Mouse (Mus musculus): ENCODE results near the gene Nfib. TPM values are rescaled to one million over a fixed set of nuclear protein-coding genes. Genes with fewer than 3 reads are reported as not detected.

Nfib gene
- total and polyA plus RNA-seq, 3 experiments: not detected

- H3K9me3 ChIP-seq (replicated peaks; ENCODE audit: insufficient read depth, low read length): no peaks in the 10 kb centered on the region
- H3K4me3 ChIP-seq (ENCODE audit: control insufficient read depth in 1 of 2, insufficient read depth in 1 of 2, low read depth in 2 of 2, low read length in 2 of 2): no peak overlapping the region
- H3K36me3 ChIP-seq (ENCODE audit: control insufficient read depth in 1 of 2, insufficient read depth in 2 of 2, low read length in 2 of 2): no peaks in the 10 kb centered on the region
- H3K27me3 ChIP-seq (ENCODE audit: control insufficient read depth in 1 of 2, insufficient read depth in 2 of 2, low read length in 2 of 2): no peaks in the 10 kb centered on the region
- no peak overlapping the region for H3K9ac ChIP-seq (ENCODE audit: control insufficient read depth, low read depth, low read length, poor library complexity, severe bottlenecking)
- no peaks in the 10 kb centered on the region for H3K4me1 ChIP-seq (ENCODE audit: control insufficient read depth in 1 of 2, insufficient read depth in 2 of 2, low read length in 2 of 2)
- DNase-seq (ENCODE audit: low read depth, low spot score): no peak
- no peak overlapping the region for H3K27ac ChIP-seq (ENCODE audit: control insufficient read depth, low read depth, low read length)
- no peaks in the 10 kb centered on the region for H3K79me2 ChIP-seq (ENCODE audit: control insufficient read depth, insufficient read depth, low read length, poor library complexity)
- TF ChIP-seq CHD1 (IDR thresholded peaks at IDR 0.05; ENCODE audit: low read depth, low read length) (no peak), E2F4 (IDR thresholded peaks at IDR 0.05; ENCODE audit: borderline replicate concordance, low read depth, low read length) (no peak), GATA1 (IDR thresholded peaks at IDR 0.05; ENCODE audit: low read depth, low read length) (no peak), MAFK (IDR thresholded peaks at IDR 0.05; ENCODE audit: borderline replicate concordance, low read depth, low read length) (no peak), TCF12 (IDR thresholded peaks at IDR 0.05; ENCODE audit: low read depth, low read length) (no peak), ZC3H11A (IDR thresholded peaks at IDR 0.05; ENCODE audit: low read depth, low read length) (no peak), USF1 (IDR thresholded peaks at IDR 0.05; ENCODE audit: low read depth, low read length) (no peak), POLR2A (IDR thresholded peaks at IDR 0.05; ENCODE audit: control insufficient read depth in 1 of 2, insufficient read depth in 1 of 2, low read depth in 1 of 2, low read length in 2 of 2, poor library complexity in 1 of 2) (no peak), ZKSCAN1 (IDR thresholded peaks at IDR 0.05; ENCODE audit: low read depth, low read length) (no peak), UBTF (IDR thresholded peaks at IDR 0.05; ENCODE audit: borderline replicate concordance, insufficient read depth, low read depth, low read length) (no peak), TBP (IDR thresholded peaks at IDR 0.05; ENCODE audit: low read depth, low read length) (no peak), USF2 (IDR thresholded peaks at IDR 0.05; ENCODE audit: borderline replicate concordance in 1 of 2, insufficient read depth in 1 of 2, low read depth in 1 of 2, low read length in 2 of 2) (no peak), SIN3A (IDR thresholded peaks at IDR 0.05; ENCODE audit: low read length) (no peak), CTCF (IDR thresholded peaks at IDR 0.05 in 2 of 3, conservative IDR thresholded peaks at IDR 0.05 in 1 of 3; ENCODE audit: control insufficient read depth in 1 of 3, insufficient read depth in 1 of 3, low read depth in 2 of 3, low read length in 3 of 3, poor library complexity in 1 of 3, severe bottlenecking in 1 of 3) (no peak), ZMIZ1 (IDR thresholded peaks at IDR 0.05; ENCODE audit: low read depth, low read length) (no peak), NELFE (IDR thresholded peaks at IDR 0.05; ENCODE audit: low read depth, low read length) (no peak), MYC (IDR thresholded peaks at IDR 0.05; ENCODE audit: low read depth, low read length) (no peak)
Measured at GRCm38 (mm10) chr4:82533231-82533630, 172.3 kb downstream of the Nfib start.

GRCm38 (mm10) chr4:82532443-82533191, 172.9 kb downstream of the Nfib start:
- Histone ChIP-seq H3K27ac (ENCODE audit: control insufficient read depth, low read depth, low read length) (no peak overlapping the region), H3K4me3 (ENCODE audit: control insufficient read depth in 1 of 2, insufficient read depth in 1 of 2, low read depth in 2 of 2, low read length in 2 of 2) (no peak overlapping the region), H3K79me2 (ENCODE audit: control insufficient read depth, insufficient read depth, low read length, poor library complexity) (no peaks in the 10 kb centered on the region), H3K9me3 (replicated peaks; ENCODE audit: insufficient read depth, low read length) (no peaks in the 10 kb centered on the region), H3K36me3 (ENCODE audit: control insufficient read depth in 1 of 2, insufficient read depth in 2 of 2, low read length in 2 of 2) (no peaks in the 10 kb centered on the region), H3K9ac (ENCODE audit: control insufficient read depth, low read depth, low read length, poor library complexity, severe bottlenecking) (no peak overlapping the region), H3K4me1 (ENCODE audit: control insufficient read depth in 1 of 2, insufficient read depth in 2 of 2, low read length in 2 of 2) (no peaks in the 10 kb centered on the region), H3K27me3 (ENCODE audit: control insufficient read depth in 1 of 2, insufficient read depth in 2 of 2, low read length in 2 of 2) (no peaks in the 10 kb centered on the region; a peak in 1 of 4 replicates)
- TF ChIP-seq KAT2A (conservative IDR thresholded peaks at IDR 0.05; ENCODE audit: low read depth, low read length) (no peak), HCFC1 (IDR thresholded peaks at IDR 0.05; ENCODE audit: low read depth, low read length) (no peak), SMC3 (IDR thresholded peaks at IDR 0.05; ENCODE audit: low read depth, low read length) (no peak), UBTF (IDR thresholded peaks at IDR 0.05; ENCODE audit: borderline replicate concordance, insufficient read depth, low read depth, low read length) (no peak), RAD21 (IDR thresholded peaks at IDR 0.05; ENCODE audit: low read depth, low read length) (no peak), NELFE (IDR thresholded peaks at IDR 0.05; ENCODE audit: low read depth, low read length) (no peak)
- DNase-seq (ENCODE audit: low read depth, low spot score): no peak
